Mouse (Mus musculus) liver, embryonic 14.5 days (tissue): ENCODE measurements at regions not wholly inside any gene's neighbourhood (a gene's known extent, or its start where the extent isn't known, plus 50 kb on each side); places are given as distances from the start of the nearest gene placed in this dataset.

ENCODE experiments used
- ATAC-seq: fragments of 200-750 bp; cut with Nextera tagmentation; 2 replicates; pipeline ENCODE4 v1.8.0; 2017; ENCODE audit warnings: moderate number of reproducible peaks, mild to moderate bottlenecking, moderate library complexity; ENCODE audit not compliant: insufficient read depth
- DNase-seq, 3 experiments: peaks; one replicate each; pipeline ENCODE4 v3.0.0-alpha.2; 2012 to 2013; ENCODE audit warnings: low read depth in 3 of 3, low spot score in 3 of 3
- H3K27ac ChIP-seq: fragments of 300-500 bp; sonication (generic); 2 replicates; pipeline ENCODE4 v1.5.1; 2014; ENCODE audit warnings: moderate library complexity, mild to moderate bottlenecking, control low read depth, inconsistent platforms
- H3K27me3 ChIP-seq: fragments of 300-500 bp; sonication (generic); 2 replicates; pipeline ENCODE4 v1.6.1; 2014; ENCODE audit warnings: mild to moderate bottlenecking, low read length, moderate library complexity; ENCODE audit not compliant: control insufficient read depth, insufficient read depth
- H3K36me3 ChIP-seq: fragments of 300-500 bp; sonication (generic); replicated peaks from 2 replicates; pipeline ENCODE4 v1.6.1; 2014; ENCODE audit warnings: low read depth; ENCODE audit not compliant: control insufficient read depth, insufficient read depth
- H3K4me1 ChIP-seq, 2 experiments: fragments of 200-500 bp in 1 of 2; fragments of 300-500 bp in 1 of 2; sonication (generic) in 1 of 2; replicated peaks; 2 replicates each; pipeline ENCODE4 v1.6.1; 2012 to 2014; ENCODE audit warnings: antibody characterized with exemption in 1 of 2, inconsistent platforms in 1 of 2, low read length in 1 of 2; ENCODE audit not compliant: control insufficient read depth in 2 of 2, insufficient read depth in 2 of 2
- H3K4me2 ChIP-seq: fragments of 300-500 bp; sonication (generic); 2 replicates; pipeline ENCODE4 v1.6.1; 2014; ENCODE audit warnings: low read depth, mild to moderate bottlenecking, control low read depth, moderate library complexity
- H3K4me3 ChIP-seq, 2 experiments: fragments of 200-500 bp in 1 of 2; fragments of 300-500 bp in 1 of 2; sonication (generic) in 1 of 2; 2 replicates each; pipeline ENCODE4 v1.5.1; 2012 to 2014; ENCODE audit warnings: low read depth in 2 of 2, low read length in 2 of 2, mild to moderate bottlenecking in 2 of 2, control low read depth in 1 of 2, inconsistent platforms in 1 of 2, moderate library complexity in 1 of 2; ENCODE audit not compliant: insufficient read depth in 1 of 2
- H3K9ac ChIP-seq: fragments of 300-500 bp; sonication (generic); replicated peaks from 2 replicates; pipeline ENCODE4 v1.6.1; 2014; ENCODE audit warnings: mild to moderate bottlenecking, control low read depth, moderate library complexity
- H3K9me3 ChIP-seq: fragments of 300-500 bp; sonication (generic); 2 replicates; pipeline ENCODE4 v1.6.1; 2016; ENCODE audit warnings: low read length, mixed read lengths; ENCODE audit not compliant: control insufficient read depth
- CTCF ChIP-seq: IDR thresholded peaks from 2 replicates; pipeline ENCODE4 v1.5.1; 2016; ENCODE audit warnings: antibody characterized with exemption, low read depth, control low read depth
- EP300 ChIP-seq: IDR thresholded peaks from 2 replicates; pipeline ENCODE4 v1.6.1; 2016; ENCODE audit warnings: antibody characterized with exemption, low read depth
- WGBS: fragments of 180-500 bp; shearing (Covaris S2); extraction: QIAGEN DNeasy Blood & Tissue Kit; methylation state at CpG from one replicate; pipeline ENCODE4 v1.1.7; 2014; ENCODE audit not compliant: insufficient replicate concordance; 5-methylcytosine and 5-hydroxymethylcytosine counted together

DNA sequence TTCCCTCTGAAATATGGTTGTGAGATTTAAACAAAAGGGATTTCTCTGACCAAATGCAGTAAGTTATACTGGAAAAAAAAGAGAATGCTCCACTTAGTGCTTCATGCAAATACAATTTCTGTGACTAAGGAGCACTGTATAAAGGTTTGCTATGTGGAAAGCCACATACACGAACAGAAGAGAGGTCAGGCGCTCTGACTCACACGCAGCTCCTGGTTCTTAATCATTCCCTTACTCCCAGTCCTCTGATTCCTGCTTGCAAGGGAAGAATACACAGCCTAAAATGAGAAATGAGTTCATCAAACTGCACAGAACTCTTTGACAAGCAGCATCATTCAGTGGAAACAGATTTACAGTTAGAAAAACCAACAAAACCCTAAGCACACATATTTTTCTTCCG is 406.8 kb downstream of the Gja1 start:
- no peak overlapping the region for H3K4me2 ChIP-seq
- TF ChIP-seq EP300 (no peak), CTCF (no peak)

GRCm38 (mm10) chr10:56788081-56788480 is 411.0 kb downstream of the Gja1 start:
- no peaks in the 10 kb centered on the region for H3K4me1 ChIP-seq
- H3K36me3 ChIP-seq, result no peaks in the 10 kb centered on the region
- ATAC-seq (no peak), DNase-seq (no peak)
- WGBS, result 65% methylated on average over 4 of the region's 4 CpGs
- no peak overlapping the region for H3K4me2 ChIP-seq
- H3K27me3 ChIP-seq, result no peaks in the 10 kb centered on the region
- no peak overlapping the region for H3K9ac ChIP-seq
- no peak overlapping the region for H3K27ac ChIP-seq
- H3K4me3 ChIP-seq, result no peak overlapping the region
- no peaks in the 10 kb centered on the region for H3K9me3 ChIP-seq
- TF ChIP-seq EP300 (no peak), CTCF (no peak)

More for the DNA sequence above, 406.8 kb downstream of the Gja1 start:
- Histone ChIP-seq H3K27ac (no peak overlapping the region), H3K9ac (no peak overlapping the region), H3K27me3 (no peaks in the 10 kb centered on the region), H3K9me3 (no peaks in the 10 kb centered on the region), H3K4me1 (no peaks in the 10 kb centered on the region), H3K4me3 (no peak overlapping the region), H3K36me3 (no peaks in the 10 kb centered on the region)
- DNase-seq (no peak), ATAC-seq (no peak)
- WGBS, result 59% methylated on average over 4 of the region's 4 CpGs

- H3K36me3 ChIP-seq, result no peaks in the 10 kb centered on the region
- DNase-seq (no peak), ATAC-seq (no peak)
- no peak overlapping the region for H3K27ac ChIP-seq
- no peaks in the 10 kb centered on the region for H3K9me3 ChIP-seq
- TF ChIP-seq EP300 (no peak), CTCF (no peak)
- WGBS, result 40% methylated on average over 8 of the region's 8 CpGs
- H3K4me3 ChIP-seq, result no peak overlapping the region
- H3K9ac ChIP-seq, result no peak overlapping the region
- no peak overlapping the region for H3K4me2 ChIP-seq
- H3K4me1 ChIP-seq, result no peaks in the 10 kb centered on the region
- no peaks in the 10 kb centered on the region for H3K27me3 ChIP-seq
Measured at GRCm38 (mm10) chr10:56793074-56793473, 415.9 kb downstream of the Gja1 start.

- Histone ChIP-seq H3K9me3 (no peaks in the 10 kb centered on the region), H3K4me1 (no peaks in the 10 kb centered on the region), H3K4me3 (no peak overlapping the region), H3K36me3 (no peaks in the 10 kb centered on the region), H3K9ac (no peak overlapping the region), H3K27ac (no peak overlapping the region), H3K4me2 (no peak overlapping the region), H3K27me3 (no peaks in the 10 kb centered on the region)
- ATAC-seq (no peak), DNase-seq (no peak)
- 44% methylated on average over 3 of the region's 3 CpGs for WGBS
- TF ChIP-seq CTCF (no peak), EP300 (no peak)
Measured at GRCm38 (mm10) chr10:56795396-56795795, 418.3 kb downstream of the Gja1 start.

- Histone ChIP-seq H3K27ac (no peak overlapping the region), H3K4me1 (no peaks in the 10 kb centered on the region), H3K9ac (no peak overlapping the region), H3K9me3 (no peaks in the 10 kb centered on the region), H3K36me3 (no peaks in the 10 kb centered on the region), H3K4me2 (no peak overlapping the region), H3K27me3 (no peaks in the 10 kb centered on the region), H3K4me3 (no peak overlapping the region)
- ATAC-seq (no peak), DNase-seq (no peak)
- TF ChIP-seq EP300 (no peak), CTCF (no peak)
- 55% methylated on average over 3 of the region's 3 CpGs for WGBS
Measured at GRCm38 (mm10) chr10:56799307-56799706, 422.2 kb downstream of the Gja1 start.
